Mouse (Mus musculus): Measurements from ENCODE around the gene Klk1.
"Not testable (repeated sequence)": the region's sequence is repeated elsewhere in the genome, so short reads cannot be mapped to it uniquely, and the experiment has no call there.

Klk1 gene

DNA sequence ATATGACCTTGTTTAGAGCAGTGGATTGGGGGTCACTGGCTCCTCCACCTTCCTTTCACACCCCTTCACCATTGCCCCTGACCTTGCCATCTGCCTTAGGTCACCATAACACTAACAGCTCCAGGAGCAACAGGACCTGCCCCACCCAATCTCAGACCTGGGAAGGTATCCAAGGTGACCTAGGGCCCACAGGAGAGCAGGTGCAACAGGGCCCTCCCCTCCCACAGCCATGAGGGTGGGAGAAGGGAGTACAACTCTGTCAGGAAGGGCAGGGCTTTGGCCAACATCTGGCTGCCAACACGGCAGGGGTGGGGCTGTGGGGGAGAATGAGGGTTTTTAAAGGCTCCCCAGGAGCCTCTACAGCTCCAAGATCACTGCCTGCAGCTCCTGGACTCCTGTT, at the start of gene Klk1:
Gene Klk1, plus strand, starts transcription at position 285 of the 400 bp plus-strand sequence.
- DNase-seq, result peak; percentile 78

DNA sequence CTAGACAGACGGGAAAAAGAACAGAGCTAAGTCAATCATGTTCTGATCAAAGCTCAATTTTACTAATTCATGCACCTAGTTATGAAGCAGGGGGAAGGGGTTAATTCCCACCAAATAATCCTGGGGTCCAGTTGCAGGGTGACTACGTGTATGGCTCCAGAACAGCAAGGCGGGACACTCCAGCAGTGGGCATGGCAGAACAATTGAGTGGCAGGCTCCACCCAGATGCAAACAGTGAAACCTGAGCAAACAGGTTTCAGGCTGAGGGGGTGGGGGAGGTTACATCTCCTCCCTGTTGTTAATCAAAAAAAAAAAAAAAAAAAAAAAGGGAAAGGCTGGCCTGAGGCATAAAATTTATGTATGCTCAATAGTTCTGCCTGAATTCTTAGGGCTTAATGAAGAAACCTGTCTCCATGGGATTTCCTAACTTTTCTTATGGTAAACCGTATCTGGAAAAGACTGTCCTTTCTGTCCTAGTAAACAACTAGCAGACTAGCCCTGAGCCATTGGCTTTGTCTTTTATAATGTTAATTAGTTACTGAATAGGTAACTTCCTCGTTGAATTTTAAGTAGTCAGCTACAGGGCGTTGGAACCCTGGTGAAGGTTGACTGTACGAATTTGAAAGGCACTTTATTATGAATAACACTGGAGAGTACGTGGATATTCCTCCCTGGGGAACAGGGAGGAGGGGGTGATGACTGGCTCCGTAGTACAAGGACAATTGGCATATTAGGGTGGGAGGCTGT, 45.7 kb upstream of the Klk1 start:
- DNase-seq, result peak; percentile 47

DNA sequence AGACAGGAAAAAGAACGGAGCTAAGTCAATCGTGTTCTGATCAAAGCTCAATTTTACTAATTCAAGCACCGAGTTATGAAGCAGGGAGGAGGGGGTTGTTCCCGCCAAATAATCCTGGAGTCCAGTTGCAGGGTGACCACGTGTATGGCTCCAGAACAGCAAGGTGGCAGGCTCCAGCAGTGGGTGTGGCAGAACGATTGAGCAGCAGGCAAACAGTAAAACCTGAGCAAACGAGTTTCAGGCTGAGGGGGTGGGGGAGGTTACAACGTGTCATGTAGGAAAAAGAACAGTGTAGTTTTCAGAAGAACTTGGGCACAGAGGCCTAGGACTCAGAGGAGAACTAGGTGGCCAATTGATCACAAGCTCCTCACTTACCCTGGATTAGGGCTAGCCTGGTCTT, 38.6 kb upstream of the Klk1 start:
- peak; percentile 35 for DNase-seq

DNA sequence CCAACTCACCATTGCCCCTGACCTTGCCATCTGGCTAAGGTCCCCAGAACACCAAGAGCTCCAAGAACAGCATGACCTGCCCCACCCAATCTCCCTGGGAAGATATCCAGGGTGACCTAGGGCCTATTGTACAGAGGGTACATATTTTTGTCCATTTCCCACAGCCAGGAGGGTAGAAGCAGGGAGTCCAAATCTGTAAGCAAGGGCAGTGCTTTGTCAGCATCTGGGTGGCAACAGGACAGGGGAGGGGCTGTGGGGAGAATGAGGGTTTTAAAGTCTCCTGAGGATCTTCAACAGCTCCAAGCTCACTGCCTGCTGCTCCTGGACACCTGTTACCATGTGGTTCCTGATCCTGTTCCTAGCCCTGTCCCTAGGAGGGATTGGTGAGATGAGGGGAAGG, 37.2 kb upstream of the Klk1 start, which contains the start of gene Klk1b24:
Gene Klk1b24, plus strand, starts transcription at position 301 of the 400 bp plus-strand sequence.
- DNase-seq, result not testable (repeated sequence)

DNA sequence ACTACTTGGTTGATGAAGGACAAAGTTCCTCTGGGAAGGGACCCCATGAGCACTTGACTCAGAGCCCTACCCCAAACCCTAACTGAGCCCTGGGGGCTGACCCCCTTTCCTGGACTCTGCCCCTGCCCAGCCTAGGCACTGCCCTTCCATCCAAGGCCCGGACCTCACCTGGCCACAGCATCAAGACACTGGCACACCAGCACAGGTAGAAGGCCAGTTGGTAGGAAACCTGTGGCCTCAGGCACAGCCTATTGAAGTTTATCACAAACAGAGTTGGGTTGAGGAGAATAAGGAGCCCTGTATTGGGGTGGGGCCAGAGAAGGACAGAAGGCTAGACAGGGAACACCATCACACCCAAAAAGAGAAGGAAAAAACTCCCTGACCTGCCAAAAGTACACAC, 31.7 kb upstream of the Klk1 start:
- DNase-seq, result not testable (repeated sequence)

DNA sequence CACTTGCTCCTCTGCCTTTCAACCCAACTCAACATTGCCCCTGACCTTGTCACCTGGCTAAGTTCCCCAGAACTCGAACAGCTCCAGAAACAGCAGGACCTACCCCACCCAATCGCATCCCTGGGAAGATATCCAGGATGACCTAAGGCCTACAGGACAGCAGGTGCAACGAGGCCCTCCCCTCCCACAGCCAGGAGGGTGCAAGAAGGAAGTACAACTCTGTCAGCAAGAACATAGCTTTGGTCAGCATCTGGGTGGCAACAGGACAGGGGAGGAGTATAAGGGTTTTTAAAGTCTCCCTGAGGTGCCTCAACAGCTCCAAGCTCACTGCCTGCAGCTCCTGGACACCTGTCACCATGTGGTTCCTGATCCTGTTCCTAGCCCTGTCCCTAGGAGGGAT, 27.3 kb upstream of the Klk1 start, which contains the start of gene Klk1b3:
Gene Klk1b3, plus strand, starts transcription at position 301 of the 400 bp plus-strand sequence.
- DNase-seq, result no peak

DNA sequence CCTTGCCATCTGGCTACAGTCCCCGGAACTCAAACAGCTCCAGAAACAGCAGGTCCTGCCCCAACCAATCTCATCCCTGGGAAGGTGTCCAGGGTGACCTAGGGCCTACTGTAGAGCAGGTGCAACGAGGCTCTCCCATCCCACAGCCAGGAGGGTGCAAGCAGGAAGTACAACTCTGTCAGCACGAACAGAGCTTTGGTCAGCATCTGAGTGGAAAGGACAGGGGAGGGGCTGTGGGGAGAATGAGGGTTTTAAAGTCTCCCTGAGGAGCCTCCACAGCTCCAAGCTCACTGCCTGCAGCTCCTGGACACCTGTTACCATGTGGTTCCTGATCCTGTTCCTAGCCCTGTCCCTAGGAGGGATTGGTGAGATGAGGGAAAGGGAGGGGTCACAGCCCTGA, 18.0 kb upstream of the Klk1 start, which contains the start of gene Klk1b4:
Gene Klk1b4, plus strand, starts transcription at position 301 of the 400 bp plus-strand sequence.
- not testable (repeated sequence) for DNase-seq

DNA sequence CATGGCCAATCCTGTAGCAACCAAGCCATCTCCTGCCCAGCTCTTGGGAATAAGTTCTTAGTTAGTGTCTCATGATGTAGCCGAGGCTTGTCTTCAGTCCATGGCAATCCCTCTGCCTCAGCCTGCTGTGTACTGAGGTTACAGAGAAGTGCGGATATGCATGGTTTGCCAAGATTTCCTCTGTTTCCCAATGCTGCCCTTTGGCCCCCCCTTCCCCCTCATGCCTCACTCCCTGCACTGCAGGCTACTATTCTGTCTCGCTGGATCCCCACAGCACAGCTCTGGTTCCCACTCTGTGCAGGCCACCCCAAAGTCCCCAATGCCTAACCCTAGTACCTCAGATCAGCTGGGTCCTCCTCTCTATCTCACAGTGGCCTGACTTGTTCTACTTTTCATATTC, 16.9 kb upstream of the Klk1 start:
- no peak for DNase-seq

DNA sequence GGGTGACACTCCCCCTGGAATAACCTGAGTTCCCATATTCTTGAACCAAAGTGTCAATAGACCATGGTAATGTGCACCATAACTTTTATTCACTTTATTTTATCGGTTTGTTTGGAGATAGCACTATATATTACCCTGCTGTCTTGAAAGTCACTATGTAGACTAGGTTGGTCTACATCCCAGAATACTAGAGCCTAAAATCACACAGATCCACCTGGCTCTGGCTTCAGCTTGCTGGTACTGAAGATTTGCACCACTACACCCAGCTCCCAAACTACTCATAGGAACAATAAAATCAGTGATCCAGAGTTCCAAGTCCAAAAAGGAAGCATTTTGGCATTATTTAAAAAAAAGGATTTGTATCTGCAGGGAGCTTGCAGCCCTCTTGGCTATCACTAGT, 9.5 kb upstream of the Klk1 start, which contains the start of gene Klk1b5:
Gene Klk1b5, plus strand, starts transcription at position 301 of the 400 bp plus-strand sequence.
- DNase-seq, result no peak

DNA sequence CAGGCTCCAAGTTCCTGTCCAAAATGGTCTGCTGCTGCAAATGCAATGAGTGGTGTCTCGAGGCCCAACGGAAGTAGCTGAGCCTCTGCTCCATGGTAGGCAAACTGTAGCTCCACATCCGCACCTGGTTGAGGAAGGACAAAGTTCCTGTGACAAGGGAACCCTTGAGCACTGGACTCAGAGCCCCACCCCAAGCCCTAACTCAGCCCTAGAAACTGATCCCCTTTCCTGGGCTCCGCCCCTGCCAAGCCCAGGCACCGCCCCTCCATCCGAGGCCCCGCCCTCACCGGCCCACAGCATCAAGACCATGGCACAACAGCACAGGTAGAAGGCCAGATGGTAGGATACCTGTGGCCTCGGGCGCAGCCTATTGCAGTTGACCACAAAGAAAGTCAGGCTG, 3.6 kb upstream of the Klk1 start:
- not testable (repeated sequence) for DNase-seq

DNA sequence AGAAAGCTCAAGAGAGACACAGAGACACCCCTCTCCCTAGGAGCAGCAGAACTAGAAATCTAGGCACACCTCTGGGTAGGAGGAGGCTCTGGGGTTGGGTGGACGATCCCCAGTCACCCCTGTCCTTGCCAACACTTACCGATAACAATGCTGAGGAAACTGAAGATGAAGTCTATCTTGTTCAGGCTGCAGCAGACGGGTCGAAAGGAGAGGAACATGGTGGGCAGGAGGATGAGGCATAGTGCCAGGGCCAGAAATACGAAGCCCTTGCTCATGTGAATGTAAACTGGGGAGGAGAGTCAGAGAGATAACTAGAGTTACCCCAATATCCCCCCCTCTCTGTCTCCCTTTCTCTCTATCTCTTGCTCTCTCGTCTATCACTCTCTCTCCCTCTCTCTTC, 2.8 kb upstream of the Klk1 start:
- not testable (repeated sequence) for DNase-seq

DNA sequence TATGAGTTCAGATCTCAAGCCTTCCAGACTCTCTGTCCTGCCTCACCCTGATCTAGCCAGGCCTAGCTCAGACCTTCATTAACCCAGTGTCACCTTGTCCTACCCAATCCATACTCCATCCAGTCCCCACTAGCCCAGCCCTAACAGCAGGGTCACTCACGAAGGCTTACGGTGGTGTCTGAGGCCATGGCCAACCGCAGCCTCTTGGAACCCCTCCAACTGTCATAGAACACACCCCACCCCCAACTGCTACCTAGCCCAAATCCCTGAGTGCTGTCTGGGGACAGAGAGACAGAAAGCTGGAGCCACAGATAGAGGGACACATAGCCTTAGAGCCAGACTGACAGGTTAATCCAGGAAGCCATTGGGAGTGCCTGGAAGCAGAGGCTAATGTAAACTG, 10.7 kb downstream of the Klk1 start, which contains the start of gene Gm36864:
Gene Gm36864, plus strand, starts transcription at position 269 of the 400 bp plus-strand sequence.
- DNase-seq, result no peak

DNA sequence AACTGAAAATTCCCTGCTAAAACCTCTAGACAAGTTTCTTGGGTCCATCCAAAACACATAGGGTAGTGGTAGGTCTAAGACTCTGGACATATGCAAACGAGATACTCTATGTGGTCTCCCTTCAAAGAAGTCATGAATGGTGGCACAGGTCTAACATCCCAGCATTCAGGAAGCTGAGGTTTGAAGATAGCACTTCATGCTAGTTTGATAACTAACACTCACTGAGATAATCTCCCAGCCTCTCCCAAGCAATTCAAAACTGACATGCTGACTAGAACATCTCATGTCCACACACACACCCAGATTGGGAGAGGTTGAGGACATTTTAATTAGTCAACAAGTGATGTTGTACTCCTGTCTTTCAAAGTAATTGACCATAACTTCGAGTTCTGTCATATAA, 14.8 kb downstream of the Klk1 start:
- no peak for DNase-seq

DNA sequence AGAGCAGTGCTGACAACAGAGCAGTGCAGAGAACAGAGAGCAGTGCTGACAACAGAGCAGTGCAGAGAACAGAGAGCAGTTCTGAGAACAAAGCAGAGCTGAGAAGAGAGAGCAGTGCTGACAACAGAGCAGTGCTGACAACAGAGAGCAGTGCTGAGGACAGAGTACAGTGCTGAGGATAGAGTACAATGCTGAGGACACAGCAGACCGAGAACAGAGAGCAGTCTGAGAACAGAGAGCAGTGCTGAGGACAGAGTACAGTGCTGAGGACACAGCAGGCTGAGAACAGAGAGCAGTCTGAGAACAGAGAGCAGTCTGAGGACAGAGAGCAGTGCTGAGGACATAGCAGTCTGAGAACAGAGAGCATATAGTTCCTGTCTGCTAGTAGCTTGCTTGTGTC, 15.6 kb downstream of the Klk1 start:
- DNase-seq, result no peak

DNA sequence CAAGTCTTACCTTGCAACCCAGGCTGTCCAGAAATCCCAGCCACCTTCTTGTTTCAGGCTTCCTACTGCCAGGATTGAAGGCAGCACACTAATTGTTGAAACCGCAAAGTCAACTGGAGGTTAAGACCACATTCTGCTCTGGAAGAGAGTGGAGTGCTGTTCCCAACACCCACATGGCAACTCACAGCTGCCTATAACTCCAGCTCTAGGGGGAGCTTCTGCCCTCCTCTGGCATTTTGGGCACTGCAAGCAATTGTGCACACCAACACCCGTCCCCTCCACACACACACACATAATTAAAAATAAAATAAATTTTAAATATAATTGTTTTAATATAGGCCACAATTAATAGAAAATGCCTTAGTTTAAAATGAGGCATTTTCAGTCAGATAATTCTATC, 16.0 kb downstream of the Klk1 start:
- peak; percentile 28 for DNase-seq

DNA sequence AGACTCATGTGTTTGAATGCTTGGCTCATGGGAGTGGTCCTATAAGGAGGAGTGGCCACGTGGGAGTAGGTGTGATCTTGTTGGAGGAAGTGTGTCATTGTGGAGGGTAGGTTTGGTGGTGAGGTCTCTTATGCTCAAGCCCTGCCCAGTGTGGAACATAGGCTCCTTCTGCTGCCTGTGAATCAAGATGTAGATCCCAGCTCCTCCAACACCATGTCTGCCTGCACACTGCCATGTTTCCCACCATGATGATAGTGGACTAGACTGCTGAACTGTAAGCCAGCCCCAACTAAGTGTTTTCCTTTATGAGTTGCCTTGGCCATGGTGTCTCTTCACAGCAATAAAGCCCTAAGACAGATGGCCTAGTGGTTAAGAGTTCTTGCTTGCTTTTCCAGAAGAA, 18.9 kb downstream of the Klk1 start:
- DNase-seq, result no peak

DNA sequence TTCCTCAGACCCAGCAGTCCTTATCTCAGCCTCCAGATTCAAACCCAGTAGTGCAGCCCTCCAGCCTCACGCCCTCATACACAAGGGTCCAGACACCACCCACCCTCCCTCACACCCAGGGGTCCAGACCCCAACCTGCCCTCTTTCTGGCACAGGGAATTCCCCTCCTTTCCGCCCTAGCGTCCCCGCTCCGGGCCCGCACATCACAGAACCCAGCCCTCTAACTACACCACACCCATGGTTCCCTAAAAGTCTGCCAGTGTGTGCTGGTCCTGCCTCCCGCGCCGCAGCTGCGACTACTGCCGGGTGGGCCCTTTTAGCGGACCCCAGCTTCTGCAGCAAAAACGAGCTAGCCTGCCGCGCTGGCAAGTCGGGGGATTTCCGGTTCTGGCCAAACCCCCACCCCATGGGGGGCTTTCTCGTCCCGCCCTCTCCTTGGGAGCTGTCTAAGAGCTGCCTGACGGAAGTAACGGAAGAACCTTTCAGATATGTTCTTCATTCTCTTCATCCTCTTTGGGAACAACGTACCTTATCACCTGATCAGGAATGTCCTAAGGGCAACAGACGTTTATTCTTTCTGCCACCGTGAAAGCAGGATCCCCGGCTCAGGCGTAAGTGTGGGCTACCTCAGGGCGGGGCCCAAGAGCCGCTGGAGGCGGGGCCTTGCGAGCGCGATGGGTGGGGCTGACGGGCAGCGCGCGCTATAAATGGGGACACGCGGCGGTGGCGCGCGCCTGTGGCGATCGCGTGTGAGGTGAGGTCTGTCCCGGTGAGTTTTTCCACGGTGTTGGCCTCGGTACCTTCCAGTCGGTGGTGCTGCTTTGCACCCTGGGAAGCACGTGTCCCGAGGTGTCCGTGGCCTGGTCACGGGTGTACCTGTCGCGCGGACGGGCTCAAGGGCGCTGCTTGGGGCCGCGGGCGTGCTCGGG, 21.2 kb downstream of the Klk1 start, which contains the start of the genes 1700028J19Rik and 2410002F23Rik:
Gene 1700028J19Rik, minus strand, starts transcription at position 641 of the 929 bp plus-strand sequence.
Gene 2410002F23Rik, plus strand, starts transcription at position 668 of the 929 bp plus-strand sequence.
- peak; percentile 88 for DNase-seq

DNA sequence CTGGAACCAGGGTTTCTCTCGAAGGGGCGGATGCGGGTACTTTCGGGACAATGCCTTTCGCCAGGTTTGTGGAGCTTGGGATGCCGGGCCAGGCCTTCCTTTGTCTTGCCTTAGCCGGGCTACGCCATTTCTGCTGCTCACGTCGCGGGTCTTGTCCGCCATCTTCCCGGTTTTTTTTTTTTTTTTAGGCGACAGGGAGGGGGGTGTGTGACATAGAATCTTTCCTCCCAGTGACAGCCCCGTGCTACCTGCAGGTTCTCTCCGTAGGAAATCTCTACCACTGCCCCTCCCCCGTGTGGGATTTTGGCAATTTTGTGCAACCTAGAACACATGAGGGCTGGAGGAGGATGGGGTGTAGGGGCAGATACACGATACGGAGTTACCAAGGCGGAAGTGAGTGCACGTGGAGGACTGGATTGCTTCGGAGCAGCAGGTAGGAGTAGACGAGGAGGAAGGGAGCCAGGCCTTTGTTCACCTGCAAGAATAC, 21.9 kb downstream of the Klk1 start:
- DNase-seq, result peak; percentile 50

DNA sequence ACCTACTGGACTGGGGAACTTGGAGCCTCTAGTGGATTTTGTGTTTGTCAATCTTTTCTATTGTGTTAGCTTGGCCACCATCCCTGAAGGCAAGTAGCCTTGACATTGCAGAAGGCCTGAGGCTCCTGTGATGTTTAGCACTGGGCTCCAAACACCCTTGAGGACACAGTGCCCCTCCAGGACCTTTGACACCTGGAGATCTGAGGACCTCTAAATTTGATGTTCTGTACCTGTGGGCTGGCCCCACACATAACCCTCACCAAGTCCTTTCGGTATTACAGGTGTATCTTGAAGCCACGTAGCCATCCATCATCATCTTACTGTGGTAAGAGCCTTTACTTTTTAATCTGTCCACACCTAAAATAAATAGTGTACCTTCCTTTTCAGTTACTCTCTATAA, 22.8 kb downstream of the Klk1 start:
- no peak for DNase-seq

DNA sequence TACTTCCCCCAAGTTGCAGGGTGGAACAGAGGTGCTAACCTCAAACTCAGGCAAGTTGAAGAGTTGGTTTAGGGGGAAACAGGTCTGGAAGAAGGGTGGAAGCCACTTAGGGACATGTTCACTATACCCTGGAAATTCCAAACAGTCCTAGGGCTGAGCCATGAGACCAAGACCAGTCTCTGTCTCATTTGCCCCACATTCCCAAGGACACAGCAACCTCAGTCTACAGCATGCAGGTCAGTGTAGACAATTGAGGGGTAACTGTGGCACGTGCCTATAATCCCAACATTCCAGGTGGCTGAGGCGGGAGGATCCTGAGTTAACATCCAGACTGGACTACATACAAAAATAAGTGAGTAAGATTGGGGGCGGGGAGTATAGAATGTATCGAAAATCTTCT, 24.1 kb downstream of the Klk1 start:
- DNase-seq, result no peak

DNA sequence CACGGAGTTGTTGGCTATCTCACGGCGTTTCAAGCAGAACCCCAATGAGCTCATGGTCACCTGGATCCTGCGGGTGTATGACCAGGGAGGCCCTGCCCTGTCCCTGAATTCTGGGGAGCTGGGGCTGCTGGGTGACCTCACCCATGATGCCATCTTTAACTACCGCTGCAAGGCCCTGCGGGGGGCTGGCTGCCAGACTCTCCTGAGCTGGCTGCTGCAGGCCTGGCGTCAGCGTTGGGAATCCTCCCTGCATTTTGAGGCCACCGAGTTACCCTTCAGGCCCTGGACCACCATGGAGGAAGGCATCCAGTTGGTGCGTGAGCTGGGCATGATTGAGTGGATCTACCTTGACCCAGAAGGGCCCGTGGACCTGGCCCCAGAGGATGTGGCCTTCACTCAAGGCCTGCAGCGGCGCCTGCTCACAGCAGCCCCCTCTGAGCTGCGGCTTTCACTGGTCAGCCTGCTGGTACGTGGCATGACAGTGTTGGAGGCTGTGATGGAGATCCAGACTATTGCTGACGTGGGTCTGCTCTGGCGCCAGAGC, 25.6 kb downstream of the Klk1 start:
- not testable (repeated sequence) for DNase-seq

DNA sequence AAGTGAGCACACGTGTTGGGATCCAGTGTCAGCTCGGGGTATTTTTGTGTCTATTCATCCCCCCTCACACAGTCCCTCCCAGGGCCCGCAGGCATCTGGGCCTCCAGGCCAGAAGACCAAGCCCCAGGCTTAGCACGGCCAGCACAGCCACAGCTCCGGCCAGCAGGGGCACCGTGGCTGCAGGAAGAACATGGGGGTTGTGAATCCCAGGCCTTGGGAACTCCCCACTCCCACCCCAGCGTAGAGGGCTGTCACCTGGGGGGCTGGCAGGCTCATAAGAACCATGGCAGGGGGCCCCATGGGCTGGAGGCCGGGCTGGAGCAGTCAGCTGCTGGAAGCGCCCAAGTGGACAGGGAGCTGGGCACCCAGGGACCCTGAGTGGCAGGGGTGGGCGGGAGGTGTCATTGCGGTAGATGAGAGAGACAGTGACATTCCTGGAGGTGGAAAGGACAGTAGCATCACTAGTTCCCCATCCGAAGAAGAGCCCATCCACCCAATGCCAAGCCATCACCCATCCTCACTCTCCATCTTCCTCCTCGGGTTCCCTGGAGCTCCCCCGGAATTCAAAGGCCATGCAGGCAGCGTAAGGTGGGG, 28.0 kb downstream of the Klk1 start:
- DNase-seq, result no peak
